Mouse (Mus musculus) neural tube, embryonic 15.5 days (tissue): ENCODE results near the gene Ptgfrn. TPM values are rescaled to one million over a fixed set of nuclear protein-coding genes. Genes with fewer than 3 reads are reported as not detected.

Experiments used
- ATAC-seq: fragments of 200-750 bp; cut with Nextera tagmentation; 2 replicates; pipeline ENCODE4 v1.8.0; 2017; ENCODE audit warnings: mild to moderate bottlenecking, moderate TSS enrichment, moderate library complexity; ENCODE audit not compliant: low FRiP score
- H3K27ac ChIP-seq: fragments of 300-500 bp; sonication (generic); replicated peaks from 2 replicates; pipeline ENCODE4 v1.5.1; 2015; ENCODE audit warnings: mild to moderate bottlenecking, inconsistent platforms
- H3K27me3 ChIP-seq: fragments of 300-500 bp; sonication (generic); replicated peaks from 2 replicates; pipeline ENCODE4 v1.6.1; 2015; ENCODE audit warnings: inconsistent platforms
- H3K36me3 ChIP-seq: fragments of 300-500 bp; sonication (generic); 2 replicates; pipeline ENCODE4 v1.6.1; 2015; ENCODE audit warnings: inconsistent platforms
- H3K4me1 ChIP-seq: fragments of 300-500 bp; sonication (generic); 2 replicates; pipeline ENCODE4 v1.6.1; 2015; ENCODE audit warnings: inconsistent platforms
- H3K4me2 ChIP-seq: fragments of 300-500 bp; sonication (generic); 2 replicates; pipeline ENCODE4 v1.6.1; 2015; ENCODE audit warnings: inconsistent platforms, mild to moderate bottlenecking, moderate library complexity
- H3K4me3 ChIP-seq: fragments of 300-500 bp; sonication (generic); replicated peaks from 2 replicates; pipeline ENCODE4 v1.5.1; 2015; ENCODE audit warnings: mild to moderate bottlenecking, inconsistent platforms
- H3K9ac ChIP-seq: fragments of 300-500 bp; sonication (generic); replicated peaks from 2 replicates; pipeline ENCODE4 v1.6.1; 2015; ENCODE audit warnings: mild to moderate bottlenecking, inconsistent platforms
- H3K9me3 ChIP-seq: fragments of 300-500 bp; sonication (generic); replicated peaks from 2 replicates; pipeline ENCODE4 v1.6.1; 2016; ENCODE audit warnings: inconsistent platforms
- WGBS: fragments of 180-500 bp; shearing (Covaris S2); methylation state at CpG from one replicate; pipeline ENCODE4 v1.1.7; 2015; ENCODE audit warnings: mixed read lengths; 5-methylcytosine and 5-hydroxymethylcytosine counted together
- polyA plus RNA-seq: library from polyadenylated mRNA; unstranded; fragments of >200 nt; fragmentation: Nextera tagmentation; extraction: Ambion mirVana; gene quantifications from 2 replicates; pipeline ENCODE4 v1.2.1, GENCODE M21; 2015

Gene Ptgfrn
- polyA plus RNA-seq, 1 experiment from 2014 or later: 3.0 TPM

DNA sequence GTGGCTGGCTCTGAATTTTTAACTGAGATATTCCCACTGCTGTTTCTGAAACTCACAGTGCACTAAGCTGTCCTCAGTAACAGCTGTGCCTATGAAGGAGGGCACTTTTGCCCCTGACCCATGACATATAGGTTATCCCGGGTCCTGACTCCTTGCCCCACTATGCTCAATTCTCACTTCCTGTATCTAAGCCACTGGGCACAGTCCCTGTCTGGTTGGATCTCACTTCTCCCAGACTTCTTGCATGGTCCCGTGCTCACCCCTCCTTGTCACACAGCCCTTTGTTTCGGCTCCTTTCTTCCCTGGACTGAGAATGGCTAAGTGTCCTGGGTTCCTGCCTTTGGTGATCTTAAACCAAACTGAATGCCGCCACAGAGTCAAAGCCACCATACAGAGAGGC lies 115.8 kb downstream of the Ptgfrn start:
- 75% methylated on average over 4 of the region's 4 CpGs for WGBS
- Histone ChIP-seq H3K36me3 (no peaks in the 10 kb centered on the region), H3K4me1 (peaks cover 9% of the 10 kb centered on the region), H3K4me3 (no peak overlapping the region), H3K27ac (no peak overlapping the region), H3K27me3 (no peaks in the 10 kb centered on the region), H3K9ac (no peak overlapping the region), H3K9me3 (no peaks in the 10 kb centered on the region), H3K4me2 (no peak overlapping the region)
- ATAC-seq: no peak

DNA sequence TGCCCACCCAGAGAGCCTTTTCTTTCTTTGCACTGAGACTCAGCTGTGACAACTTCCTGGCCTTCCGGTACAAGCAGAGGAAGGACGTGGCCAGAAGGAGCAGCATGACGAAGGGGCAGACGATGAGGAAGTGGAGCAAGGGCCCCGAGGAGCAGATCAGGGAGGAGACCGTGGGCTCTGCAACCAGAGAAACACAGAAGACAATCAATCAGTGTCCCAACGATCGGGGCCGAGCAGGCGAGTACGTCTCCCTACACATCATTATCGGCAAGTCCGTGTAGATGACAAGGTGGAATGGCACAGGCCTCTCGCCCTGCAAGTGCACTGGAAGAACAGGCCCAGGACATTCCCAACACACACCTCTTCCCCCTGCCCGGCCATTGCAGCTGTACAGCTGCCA lies 116.4 kb downstream of the Ptgfrn start:
- Histone ChIP-seq H3K4me3 (no peak overlapping the region), H3K9ac (no peak overlapping the region), H3K27me3 (no peaks in the 10 kb centered on the region), H3K4me2 (no peak overlapping the region), H3K36me3 (no peaks in the 10 kb centered on the region), H3K4me1 (peaks cover 14% of the 10 kb centered on the region), H3K27ac (no peak overlapping the region), H3K9me3 (no peaks in the 10 kb centered on the region)
- WGBS: 66% methylated on average over 15 of the region's 15 CpGs
- no peak for ATAC-seq

- no peak for ATAC-seq
- Histone ChIP-seq H3K9me3 (no peaks in the 10 kb centered on the region), H3K27ac (no peak overlapping the region), H3K4me2 (no peak overlapping the region), H3K27me3 (no peaks in the 10 kb centered on the region), H3K4me3 (no peak overlapping the region), H3K4me1 (peaks cover 16% of the 10 kb centered on the region), H3K36me3 (no peaks in the 10 kb centered on the region), H3K9ac (no peak overlapping the region)
- 83% methylated on average over 7 of the region's 7 CpGs for whole genome bisulfite sequencing
Measured at GRCm38 (mm10) chr3:100993158-100993557, 116.9 kb downstream of the Ptgfrn start.

Other genes starting within 250 kb of the Ptgfrn start
- gene Trim45, start 188.1 kb downstream of the Ptgfrn start, polyA plus RNA-seq: 6.5 and 6.8 TPM in 2 replicates
- 3.0 and 6.7 TPM in 2 replicates for gene Ttf2, start 140.6 kb downstream of the Ptgfrn start, polyA plus RNA-seq
- 0.19 TPM in 1 of 2 replicates, not detected in the other for gene Cd101, start 80.7 kb downstream of the Ptgfrn start, polyA plus RNA-seq
- 2.9 TPM in 1 of 2 replicates, not detected in the other for gene Cd2, start 177.7 kb upstream of the Ptgfrn start, polyA plus RNA-seq